In the genomic region with DNA sequence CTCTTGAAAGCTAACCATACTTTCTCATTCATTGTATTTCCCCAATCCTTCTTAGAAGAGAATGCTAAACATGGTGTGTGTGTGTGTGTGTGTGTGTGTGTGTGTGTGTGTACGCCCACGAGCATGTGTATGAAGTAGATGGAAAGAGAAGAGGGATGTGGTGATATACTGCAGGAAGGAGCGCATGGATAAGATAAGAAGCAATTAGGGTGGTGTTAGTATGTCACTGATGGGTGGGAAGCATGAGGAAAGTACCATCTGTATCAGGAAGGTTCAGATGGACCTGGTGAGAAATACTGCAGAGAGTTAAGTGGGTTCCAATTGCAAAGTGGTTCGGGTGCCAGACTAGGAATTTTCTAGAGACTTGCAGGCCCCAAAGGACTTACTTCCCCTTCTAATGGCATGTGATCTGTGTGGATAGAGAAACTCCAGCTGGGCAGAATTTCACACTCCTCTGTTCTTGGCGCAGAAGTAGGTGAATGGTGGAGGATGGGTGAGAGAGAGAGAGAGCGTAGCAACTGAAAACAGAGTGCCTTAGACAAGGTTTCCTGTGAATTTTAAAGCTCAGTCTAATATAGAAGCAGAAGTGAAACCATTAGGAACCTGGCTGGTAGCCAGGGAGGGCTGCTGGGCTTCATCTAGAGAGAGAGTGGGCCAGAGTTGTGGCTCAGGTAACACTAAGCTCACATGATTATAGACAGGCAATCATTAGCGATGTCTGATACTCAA, we compare ENCODE assay signal across 10 mouse cellular contexts.
DNase-seq lines count a peak whose midpoint lies in the region; ATAC-seq lines count a peak whose summit lies in the region.
"Had no signal": no experiment of that assay in that cellular context is flagged by ENCODE, and none has a peak within 500 bp of the region (broad histone marks: within the 10 kb centered on the region; RNA-seq: fewer than 3 reads in every experiment).

No protein-coding gene starts in this region.

- no peak overlapping the region for H3K4me2 ChIP-seq in heart, embryonic 11.5 days
- H3K4me2 ChIP-seq in embryonic facial prominence, embryonic 13.5 days: no peak overlapping the region
- H3K4me2 ChIP-seq: liver, embryonic 13.5 days had no signal

- intact Hi-C loops in left cerebral cortex, postnatal 14 days (cut with DNase I): no loop called here

- H3K9ac ChIP-seq in heart, embryonic 11.5 days (ENCODE audit: low read depth, low read length): no peak overlapping the region
- no peak overlapping the region for H3K9ac ChIP-seq in embryonic facial prominence, embryonic 13.5 days
- H3K9ac ChIP-seq: liver, embryonic 13.5 days had no signal

- no peak overlapping the region for H3K27ac ChIP-seq in heart, embryonic 11.5 days (ENCODE audit: low read depth, low read length)
- H3K27ac ChIP-seq in embryonic facial prominence, embryonic 13.5 days: peak overlapping the region; percentile 51; the same call in 1 of the 2 replicates
- H3K27ac ChIP-seq in midbrain, embryonic 10.5 days (replicated peaks): no peak overlapping the region
- H3K27ac ChIP-seq: liver, embryonic 13.5 days had no signal

- WGBS in heart, embryonic 11.5 days (ENCODE audit: insufficient replicate concordance): 49% methylated on average over 7 of the region's 7 CpGs
- WGBS in embryonic facial prominence, embryonic 13.5 days: 68% methylated on average over 7 of the region's 7 CpGs
- WGBS in midbrain, embryonic 10.5 days: 82% methylated on average over 7 of the region's 7 CpGs

- H3K4me1 ChIP-seq in heart, embryonic 11.5 days (ENCODE audit: control insufficient read depth, insufficient read depth, low read length): 0 out of 2 replicates have a peak, but pooled peaks cover 4% of the 10 kb centered on the region
- H3K4me1 ChIP-seq in embryonic facial prominence, embryonic 13.5 days: peaks cover 8% of the 10 kb centered on the region
- no peaks in the 10 kb centered on the region for H3K4me1 ChIP-seq in midbrain, embryonic 10.5 days
- H3K4me1 ChIP-seq: liver, embryonic 13.5 days had no signal

- peak; percentile 94 for DNase-seq in heart, adult 11 months
- DNase-seq in left cerebral cortex, postnatal 14 days (ENCODE audit: low spot score in 2 of 2): peak; percentile 40 to 49
- DNase-seq in right cerebral cortex, adult 2 months (ENCODE audit: low spot score in 2 of 2): peak; percentile 11 to 13
- no peak for DNase-seq in urinary bladder, adult 2 months (ENCODE audit: low spot score)
- no peak for DNase-seq in midbrain, embryonic 10.5 days (ENCODE audit: low spot score)
- DNase-seq in ovary, postnatal 14 days (ENCODE audit: low spot score): no peak
- DNase-seq: cerebellum, adult 18-20 months; liver, embryonic 13.5 days had no signal

- no peak for ATAC-seq in heart, embryonic 11.5 days (replicated peaks; ENCODE audit: insufficient number of reproducible peaks, low FRiP score, low TSS enrichment)
- ATAC-seq in embryonic facial prominence, embryonic 13.5 days (ENCODE audit: insufficient number of reproducible peaks, insufficient read depth, low FRiP score, low TSS enrichment, low read depth): no peak

- no peak overlapping the region for H3K4me3 ChIP-seq in heart, embryonic 11.5 days (ENCODE audit: low read depth, low read length)
- no peak overlapping the region for H3K4me3 ChIP-seq in embryonic facial prominence, embryonic 13.5 days
- H3K4me3 ChIP-seq in midbrain, embryonic 10.5 days: no peak overlapping the region
- H3K4me3 ChIP-seq: liver, embryonic 13.5 days had no signal

- H3K27me3 ChIP-seq in heart, embryonic 11.5 days (ENCODE audit: control insufficient read depth, insufficient read depth, low read length): no peaks in the 10 kb centered on the region
- H3K27me3 ChIP-seq in embryonic facial prominence, embryonic 13.5 days: no peaks in the 10 kb centered on the region
- H3K27me3 ChIP-seq in midbrain, embryonic 10.5 days (ENCODE audit: low read depth, poor library complexity, severe bottlenecking): no peaks in the 10 kb centered on the region
- H3K27me3 ChIP-seq: liver, embryonic 13.5 days had no signal

- H3K9me3 ChIP-seq in heart, embryonic 11.5 days (replicated peaks; ENCODE audit: control insufficient read depth, low read length): no peaks in the 10 kb centered on the region
- no peaks in the 10 kb centered on the region for H3K9me3 ChIP-seq in embryonic facial prominence, embryonic 13.5 days
- H3K9me3 ChIP-seq in midbrain, embryonic 10.5 days (replicated peaks): no peaks in the 10 kb centered on the region
- H3K9me3 ChIP-seq: liver, embryonic 13.5 days had no signal

- H3K36me3 ChIP-seq in heart, embryonic 11.5 days (ENCODE audit: control insufficient read depth, insufficient read depth, low read length): no peaks in the 10 kb centered on the region
- no peaks in the 10 kb centered on the region for H3K36me3 ChIP-seq in embryonic facial prominence, embryonic 13.5 days
- H3K36me3 ChIP-seq in midbrain, embryonic 10.5 days: no peaks in the 10 kb centered on the region
- H3K36me3 ChIP-seq: liver, embryonic 13.5 days had no signal

Comparison
In these comparisons a context has a peak if more than half of its experiments do, and no peak if none do; other contexts are left out.
1. DNase-seq: peak in heart, adult 11 months (single experiment), left cerebral cortex, postnatal 14 days (2 of 2) and right cerebral cortex, adult 2 months (2 of 2); none in urinary bladder, adult 2 months (single experiment), midbrain, embryonic 10.5 days (single experiment) and ovary, postnatal 14 days (single experiment).